Mouse (Mus musculus): ENCODE results near the gene Mpeg1.

GRCm38 (mm10) chr19:12473951-12474350 lies 13.4 kb downstream of the Mpeg1 start:
- TF ChIP-seq CTCF (IDR thresholded peaks at IDR 0.05; ENCODE audit: insufficient read depth, low read depth, low read length) (no peak), POLR2A (IDR thresholded peaks at IDR 0.05; ENCODE audit: insufficient read depth, low read depth, low read length) (no peak)

All from olfactory bulb, adult 2 months (tissue).